Mouse (Mus musculus) embryo, embryonic 11 days (tissue): ENCODE data around the gene Tbc1d1.
A peak's percentile ranks its signal among the peaks of the same experiment; 100 is the strongest.

Experiments
- DNase-seq: peaks from one replicate; pipeline ENCODE4 v3.0.0-alpha.2; 2015

Tbc1d1 gene

DNA sequence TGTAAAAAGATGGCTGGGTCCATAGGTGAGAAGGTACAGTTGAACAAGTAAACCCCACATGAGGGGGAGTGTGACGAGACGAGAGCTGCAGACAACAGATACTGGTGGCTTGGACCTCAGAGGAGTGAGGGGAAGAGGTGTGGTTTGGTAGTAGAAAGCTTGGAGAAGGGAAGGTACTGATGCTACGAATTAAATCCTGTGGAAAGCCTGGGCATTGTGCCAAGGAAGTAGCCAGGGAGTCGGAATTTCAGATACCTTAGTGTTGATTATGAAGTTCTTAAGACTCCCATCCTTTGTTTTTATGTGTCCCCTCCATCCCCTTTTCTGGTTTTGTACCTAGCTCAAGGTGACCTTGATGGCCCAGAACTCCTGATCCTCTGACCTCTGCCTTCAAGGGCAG lies 124.5 kb downstream of the Tbc1d1 start:
- no peak for DNase-seq

DNA sequence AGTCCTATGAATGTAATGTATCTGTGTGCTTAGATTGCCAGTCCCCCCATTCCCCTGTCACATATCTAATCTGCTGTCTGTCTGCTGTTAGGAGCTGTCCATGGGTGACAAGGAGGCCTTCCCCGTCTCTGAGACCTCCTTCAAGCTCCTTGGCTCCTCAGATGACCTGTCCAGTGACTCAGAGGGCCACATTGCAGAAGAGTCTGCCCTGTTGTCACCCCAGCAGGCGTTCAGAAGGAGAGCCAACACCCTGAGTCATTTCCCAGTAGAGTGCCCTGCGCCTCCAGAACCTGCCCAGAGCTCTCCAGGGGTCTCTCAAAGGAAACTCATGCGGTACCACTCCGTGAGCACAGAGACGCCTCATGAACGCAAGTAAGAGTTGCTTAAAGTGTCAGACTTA lies 125.6 kb downstream of the Tbc1d1 start:
- no peak for DNase-seq

DNA sequence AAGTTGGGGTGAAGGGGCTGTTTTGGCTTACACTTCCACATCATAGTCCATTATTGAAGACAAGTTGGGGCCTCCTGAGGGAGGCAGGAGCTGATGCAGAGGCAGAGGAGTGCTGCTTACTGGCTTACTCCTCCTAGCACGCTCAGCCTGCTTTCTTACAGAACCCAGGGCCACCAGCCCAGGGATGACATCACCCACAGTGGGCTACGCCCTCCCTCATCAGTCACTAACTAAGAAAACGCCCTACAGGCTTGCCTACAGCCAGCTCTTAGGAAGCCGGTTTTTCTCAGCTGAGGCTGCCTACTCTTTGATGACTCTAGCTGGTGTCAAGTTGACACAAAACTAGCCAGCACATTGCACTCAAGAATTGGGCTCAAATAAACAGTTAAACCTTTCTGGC lies 126.5 kb downstream of the Tbc1d1 start:
- no peak for DNase-seq

DNA sequence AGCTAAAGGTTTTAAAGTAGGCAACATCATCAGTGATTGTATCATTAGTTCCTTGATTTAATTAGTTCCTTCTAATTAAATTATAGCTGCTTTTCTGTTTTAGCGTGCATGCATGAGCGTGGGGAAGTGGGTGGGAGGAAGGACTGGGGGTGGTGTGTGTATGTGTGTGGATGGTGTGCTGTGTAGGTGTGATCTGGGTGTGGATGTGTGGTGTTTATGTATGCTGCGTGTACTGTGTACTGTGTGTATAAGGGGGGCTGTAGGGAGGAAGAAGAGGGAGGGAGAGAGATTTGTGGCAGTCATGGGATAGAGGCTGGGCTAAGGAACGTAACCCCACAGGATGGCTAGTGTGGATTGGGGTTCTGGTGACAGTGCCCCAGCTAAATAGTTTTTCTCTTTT lies 129.2 kb downstream of the Tbc1d1 start:
- no peak for DNase-seq

DNA sequence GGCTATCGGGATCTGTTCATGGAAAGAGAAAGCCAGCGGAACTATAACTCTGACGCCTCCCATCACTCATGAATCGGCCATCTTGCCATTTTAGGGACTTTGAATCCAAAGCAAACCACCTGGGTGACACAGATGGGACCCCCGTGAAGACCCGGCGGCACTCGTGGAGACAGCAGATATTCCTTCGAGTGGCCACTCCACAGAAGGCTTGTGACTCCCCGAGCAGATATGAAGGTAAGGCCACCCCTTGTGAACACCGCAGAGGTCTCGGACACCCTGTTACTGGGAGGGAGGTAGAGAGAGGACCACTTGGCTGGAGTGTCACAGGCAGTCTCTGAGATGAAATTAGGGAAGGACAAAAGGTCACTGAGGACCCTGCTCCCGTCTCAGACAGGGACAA lies 129.7 kb downstream of the Tbc1d1 start:
- DNase-seq: no peak

DNA sequence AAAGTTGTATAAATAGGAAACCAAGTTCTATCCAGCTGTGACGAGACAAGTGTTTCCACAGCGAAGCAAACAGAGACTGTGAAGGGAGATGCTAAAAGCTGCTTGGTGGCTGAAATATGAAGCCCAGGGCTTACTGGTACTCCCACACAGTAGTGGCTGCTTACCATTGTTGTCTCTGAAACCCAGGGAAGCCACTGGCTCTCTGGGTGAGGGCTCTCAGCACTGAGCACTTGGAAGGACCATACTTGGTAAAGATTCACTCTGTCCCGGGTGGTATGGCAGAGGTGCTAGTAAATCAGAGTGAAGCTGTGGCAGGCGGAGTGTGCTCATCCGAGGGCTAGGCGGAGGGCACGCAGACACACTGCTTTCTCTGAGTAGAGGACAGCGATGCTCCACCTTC lies 131.2 kb downstream of the Tbc1d1 start:
- DNase-seq: no peak

DNA sequence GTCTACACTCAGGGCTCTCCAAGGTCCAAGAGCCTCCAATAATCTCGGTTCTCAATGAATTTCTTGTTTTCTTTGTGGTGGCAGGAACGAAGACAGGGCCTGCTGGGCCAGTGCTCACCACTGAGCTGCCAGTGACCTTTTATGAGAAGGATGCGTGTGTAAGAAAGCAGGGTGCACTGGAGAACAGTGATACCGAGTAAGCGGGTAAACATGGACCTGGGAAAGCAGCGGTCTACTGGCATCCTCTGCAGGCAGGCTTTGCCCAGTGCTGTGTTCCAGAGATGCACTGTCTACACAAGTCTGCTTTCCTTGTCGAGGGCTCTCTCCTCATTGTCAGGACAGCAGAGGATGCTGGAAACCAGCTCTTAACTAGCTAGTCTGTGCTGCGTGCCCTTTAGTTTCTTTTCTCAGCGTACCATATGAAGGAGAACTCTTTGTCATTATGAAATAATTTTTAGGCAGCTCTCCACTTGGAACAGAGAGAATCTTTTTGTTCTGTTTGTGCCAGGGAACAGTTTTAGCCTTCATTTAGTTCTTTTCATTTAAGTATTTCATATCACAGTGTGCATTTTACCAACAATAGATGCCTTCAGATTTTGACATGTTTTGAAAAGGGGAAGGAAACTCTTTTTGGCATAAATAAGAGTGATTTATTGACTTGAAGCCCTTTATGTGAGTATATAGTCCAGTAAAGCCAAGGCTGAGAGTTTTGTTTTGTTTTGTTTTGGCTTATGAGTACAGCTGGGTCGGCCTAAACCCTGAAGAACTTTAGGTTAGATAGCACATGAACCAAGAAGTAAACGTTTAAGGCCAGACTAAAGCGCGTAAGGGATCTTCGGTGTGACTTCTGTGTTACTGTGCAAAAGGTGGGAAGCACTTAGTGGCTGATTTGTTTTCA lies 132.2 kb downstream of the Tbc1d1 start:
- DNase-seq: no peak

DNA sequence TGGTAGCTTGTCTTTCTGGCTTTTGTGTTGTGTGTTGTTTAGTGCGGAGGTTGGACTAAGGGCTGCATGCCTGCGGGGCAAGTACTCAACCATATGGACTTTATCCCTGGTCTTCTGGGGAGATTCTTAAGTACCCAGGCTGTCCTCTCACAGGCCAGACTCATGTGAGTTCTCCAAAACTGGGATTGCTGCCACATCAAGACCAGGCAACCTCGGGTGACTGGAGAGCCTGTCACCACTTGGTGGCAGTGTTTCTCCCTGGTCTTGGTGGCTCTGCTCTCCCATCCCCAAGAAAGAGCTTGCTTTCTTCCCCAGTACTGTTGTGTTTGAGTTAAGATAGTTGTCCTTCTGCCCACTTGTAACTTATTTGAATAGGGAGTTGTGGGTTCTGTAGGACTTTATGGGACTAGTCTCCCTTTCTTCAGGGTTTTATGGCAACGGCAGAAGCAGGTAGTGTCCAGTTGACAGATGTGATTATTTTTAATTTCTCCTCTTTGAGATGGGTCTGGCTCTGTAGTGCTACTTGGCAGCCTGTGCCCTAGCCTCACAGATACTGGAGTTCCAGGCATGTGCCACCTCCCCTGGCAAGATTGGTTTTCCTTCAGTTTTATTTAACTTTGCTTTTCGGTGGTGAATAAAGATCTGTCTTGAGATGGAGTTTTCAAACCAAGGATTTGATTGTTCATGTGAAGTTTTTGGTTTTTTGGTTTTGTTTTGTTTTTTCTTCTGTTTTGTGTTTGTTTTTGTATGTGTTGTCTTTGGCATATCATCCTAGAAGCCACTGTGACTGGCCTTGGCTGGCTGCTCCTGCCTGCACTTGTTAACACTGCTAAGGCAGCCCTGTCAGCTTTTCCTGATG lies 133.3 kb downstream of the Tbc1d1 start:
- DNase-seq: peak; percentile 81

DNA sequence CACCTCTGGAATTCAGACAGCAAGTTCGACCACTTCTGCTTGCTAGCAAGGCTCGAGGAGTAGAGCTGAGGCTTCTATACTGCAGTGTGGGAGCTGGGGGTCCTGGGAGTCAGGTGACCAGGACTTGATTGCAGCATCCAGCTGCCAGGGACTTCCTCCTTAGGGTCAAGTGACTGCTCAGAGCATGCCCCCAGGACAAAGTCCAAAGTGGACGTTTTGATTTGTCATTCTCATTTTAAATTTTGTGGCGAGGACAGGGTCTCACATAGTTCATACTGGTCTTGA lies 133.9 kb downstream of the Tbc1d1 start:
- DNase-seq: no peak

DNA sequence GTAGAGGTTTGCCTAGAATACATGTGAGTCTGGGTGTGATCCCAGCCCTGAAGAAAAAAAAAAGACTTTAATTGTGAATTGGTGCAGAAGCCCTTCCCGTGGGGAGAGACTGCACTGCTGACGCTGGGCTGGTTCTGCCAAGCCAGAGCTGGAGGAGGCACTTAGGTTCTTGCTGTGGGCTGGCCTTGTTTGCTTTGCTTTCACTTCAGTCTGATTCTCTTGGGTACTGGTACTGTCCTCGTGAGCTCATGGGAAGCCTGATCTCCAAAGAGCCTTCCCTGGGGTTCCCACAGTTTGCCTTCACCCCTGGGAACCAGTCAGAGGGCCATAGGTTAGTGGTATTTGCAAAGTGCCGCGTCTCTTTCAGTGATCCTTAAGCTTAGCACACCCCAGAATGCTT lies 135.6 kb downstream of the Tbc1d1 start:
- no peak for DNase-seq

DNA sequence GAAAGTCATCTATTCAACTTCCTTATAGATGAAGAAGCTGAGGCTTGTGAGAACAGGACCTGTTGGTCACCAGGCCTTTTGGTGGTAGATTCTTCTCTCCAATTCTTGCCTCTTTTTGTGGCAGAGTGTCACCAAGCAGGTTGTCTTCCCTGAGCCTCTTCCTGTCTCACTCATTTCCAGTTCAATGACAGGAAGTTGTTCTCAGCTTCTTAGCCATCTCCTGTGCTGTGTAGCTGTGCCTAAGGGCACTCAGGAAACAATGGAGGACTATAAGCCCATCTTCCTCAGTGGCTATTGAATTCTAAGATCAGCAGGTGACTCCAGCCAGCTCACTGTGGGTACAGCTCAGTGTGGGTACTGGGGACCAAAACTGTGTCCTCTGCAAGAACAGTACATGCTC lies 139.5 kb downstream of the Tbc1d1 start:
- DNase-seq: no peak

DNA sequence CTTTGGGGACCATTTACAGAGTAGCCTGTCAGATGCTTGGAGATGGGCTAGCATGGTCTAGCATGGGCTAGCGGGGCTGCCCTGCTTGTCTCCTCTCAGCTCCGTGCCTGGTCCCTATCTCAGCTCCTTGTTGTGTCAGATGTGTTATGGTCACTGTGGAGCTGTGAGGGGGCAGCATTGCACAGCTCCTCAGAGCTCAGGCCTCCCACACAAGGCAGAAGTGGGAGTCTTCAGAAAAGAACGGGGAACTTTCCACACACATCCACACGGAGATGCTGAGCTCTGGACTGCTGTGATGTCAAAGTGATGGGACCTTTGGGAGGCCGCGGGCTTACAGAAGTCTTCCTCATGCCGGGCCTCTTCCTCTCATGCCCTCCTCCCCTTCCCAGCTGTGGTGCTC lies 140.2 kb downstream of the Tbc1d1 start:
- DNase-seq: no peak

DNA sequence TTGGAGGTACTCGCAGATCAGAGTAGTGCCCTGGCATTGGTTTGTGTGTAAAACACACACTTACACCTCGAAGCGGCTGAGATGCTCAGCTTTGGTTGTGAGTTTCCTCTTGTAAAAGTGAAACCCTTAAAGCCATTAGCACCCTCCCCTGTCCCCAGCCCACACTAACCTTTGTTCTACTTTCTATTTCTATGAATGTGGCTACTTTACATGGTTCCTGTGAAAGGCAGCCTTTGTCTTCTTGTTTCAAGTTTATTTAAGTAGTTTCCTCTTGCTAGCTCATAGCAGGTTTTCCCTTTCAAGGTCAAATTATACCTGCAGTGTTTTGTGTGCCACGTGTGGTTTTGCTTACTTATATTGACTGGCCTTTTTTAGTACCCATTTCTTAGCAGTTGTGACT lies 141.0 kb downstream of the Tbc1d1 start:
- DNase-seq: no peak

DNA sequence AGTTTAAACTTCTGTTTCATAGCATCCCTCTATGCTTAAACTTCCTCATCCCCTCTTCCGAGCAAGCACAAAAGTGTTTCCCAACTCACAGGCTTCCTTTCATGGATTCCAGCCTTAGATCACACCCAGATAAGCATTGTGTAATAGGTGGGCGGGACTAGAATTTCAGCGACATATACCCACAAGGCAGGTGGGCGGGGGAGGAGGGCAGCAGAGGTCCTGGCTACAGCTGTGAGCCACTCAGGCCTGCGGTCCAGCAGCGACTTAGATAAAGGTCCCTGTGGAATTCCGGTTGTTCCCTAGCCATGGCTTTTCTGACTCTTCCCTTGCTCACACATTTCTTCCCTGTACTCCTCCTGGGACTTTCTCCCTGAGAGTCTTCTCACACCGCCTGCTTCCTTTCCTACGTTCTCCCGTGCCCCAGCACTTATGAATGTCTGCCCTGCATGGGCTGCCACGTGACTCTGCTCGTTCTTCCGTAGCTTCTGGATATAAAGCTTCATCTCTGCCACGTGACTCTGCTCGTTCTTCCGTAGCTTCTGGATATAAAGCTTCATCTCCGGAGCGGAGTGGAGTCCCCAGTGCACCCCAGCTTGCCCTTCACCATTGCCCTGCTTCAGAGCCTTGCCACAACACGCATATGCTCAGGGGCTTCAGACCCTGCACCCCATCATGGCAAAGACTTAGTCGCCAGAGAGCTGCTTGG lies 142.4 kb downstream of the Tbc1d1 start:
- DNase-seq: peak; percentile 53

DNA sequence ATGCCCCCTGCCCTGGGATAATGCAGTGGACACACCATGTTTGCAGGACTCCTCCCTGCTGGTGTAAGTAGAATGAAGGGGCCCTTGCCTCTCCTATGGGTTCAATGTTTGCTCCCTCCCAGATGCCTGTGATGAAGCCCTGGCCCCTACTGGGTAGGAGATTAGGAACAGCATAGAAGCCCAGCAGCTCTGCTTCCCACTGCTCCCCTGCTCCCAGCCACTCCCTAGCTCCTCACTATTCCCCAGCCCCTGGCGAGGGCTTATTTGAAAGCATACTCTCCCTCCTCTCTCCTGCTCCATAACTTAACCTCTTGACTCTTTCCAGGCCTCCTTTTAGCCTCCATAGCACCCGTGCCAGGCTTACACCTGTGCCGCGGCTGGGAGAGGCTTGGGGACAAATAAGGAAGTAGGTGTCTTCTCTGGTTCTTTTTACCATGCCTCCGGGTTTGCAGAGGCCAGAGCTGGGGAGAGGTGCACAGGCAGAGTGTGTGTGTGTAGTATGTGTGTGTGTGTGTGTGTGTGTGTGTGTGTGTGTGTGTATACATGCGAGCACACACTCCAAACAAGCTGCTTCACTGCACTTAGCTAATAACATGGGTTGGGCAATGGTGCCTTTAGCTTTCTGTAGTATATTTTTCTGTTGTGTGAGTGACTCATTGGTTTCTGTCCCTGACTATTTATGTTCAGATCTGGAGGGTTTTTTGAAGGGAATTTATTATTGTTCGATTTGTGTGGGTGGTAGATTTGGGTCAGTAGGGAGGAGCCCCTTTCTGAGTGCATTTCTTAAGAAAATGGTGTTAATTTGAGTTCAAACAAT lies 143.6 kb downstream of the Tbc1d1 start:
- DNase-seq: no peak

DNA sequence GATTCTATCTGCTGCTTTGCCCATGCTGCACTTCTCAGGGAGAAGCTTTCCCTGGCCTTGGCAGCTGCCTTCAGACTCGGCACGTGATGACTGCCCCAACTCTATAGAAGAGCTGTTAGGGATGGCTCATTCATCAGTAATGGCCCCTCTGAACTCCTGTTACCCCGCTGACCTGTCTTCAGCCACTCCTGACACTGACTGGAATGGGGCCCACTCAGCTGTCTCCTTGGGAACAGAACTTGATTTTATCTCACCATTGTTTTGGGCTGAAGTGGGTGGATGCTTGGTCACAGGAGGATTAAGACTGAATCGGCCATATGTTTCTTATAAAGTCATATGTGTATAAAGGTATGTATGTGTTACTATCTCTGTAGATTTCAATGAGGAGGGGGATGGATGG lies 145.1 kb downstream of the Tbc1d1 start:
- DNase-seq: no peak

DNA sequence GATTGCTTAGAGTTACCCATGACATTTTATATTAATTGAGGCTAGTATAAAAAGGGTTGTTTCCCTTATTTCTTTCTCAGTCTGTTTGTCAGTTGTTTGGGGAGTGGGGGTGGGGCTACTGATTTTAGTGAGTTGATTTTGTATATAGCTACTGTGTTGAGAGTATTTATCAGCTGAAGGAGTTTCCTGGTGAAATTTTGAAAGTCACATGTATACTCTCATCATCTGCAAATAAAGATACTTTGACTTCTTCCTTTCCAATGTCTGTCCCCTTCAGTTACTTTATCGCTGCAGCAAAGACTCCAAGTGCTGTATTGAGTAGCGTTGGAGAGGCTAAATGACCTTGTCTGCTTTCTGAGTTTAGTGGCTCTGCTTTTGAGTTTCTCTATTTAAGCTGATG lies 151.2 kb downstream of the Tbc1d1 start:
- no peak for DNase-seq

DNA sequence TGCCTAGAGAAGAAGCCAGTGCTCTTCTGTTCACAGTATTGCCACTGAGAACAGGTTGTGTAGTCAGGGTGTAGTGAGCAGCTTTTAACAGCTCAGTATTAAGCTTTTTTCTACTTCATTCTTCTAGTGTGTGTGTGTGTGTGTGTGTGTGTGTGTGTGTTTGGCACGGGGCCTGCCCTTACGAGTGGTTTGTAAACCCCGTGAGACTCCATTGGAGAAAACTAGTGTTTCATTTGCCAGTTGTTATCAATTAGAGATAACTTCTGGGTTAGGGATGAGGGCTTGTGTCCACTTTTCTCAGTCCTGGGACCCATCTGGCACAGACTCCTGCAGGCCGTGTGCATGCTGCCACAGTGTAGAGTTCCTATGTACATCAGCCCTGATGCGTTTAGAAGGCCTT lies 156.2 kb downstream of the Tbc1d1 start:
- DNase-seq: no peak

DNA sequence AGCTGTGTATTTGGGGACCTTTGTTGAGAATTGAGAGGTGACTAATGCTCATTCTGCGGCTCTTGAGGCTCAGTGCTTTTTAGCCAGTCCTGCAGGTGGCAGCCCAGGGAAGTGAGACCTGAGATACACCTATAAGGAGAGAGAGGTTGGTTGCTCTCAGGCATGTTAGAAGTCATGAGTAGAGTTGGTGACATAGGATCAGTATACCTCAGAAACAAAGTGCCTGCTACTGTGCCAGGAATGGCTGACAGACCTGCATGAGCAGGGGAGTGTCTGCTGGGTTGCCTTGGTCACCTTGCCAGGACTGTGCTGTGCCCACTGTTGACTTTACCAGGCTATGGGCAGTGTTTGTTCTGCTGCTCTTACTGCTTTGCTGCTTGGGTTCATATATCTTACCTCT lies 157.4 kb downstream of the Tbc1d1 start:
- DNase-seq: no peak

DNA sequence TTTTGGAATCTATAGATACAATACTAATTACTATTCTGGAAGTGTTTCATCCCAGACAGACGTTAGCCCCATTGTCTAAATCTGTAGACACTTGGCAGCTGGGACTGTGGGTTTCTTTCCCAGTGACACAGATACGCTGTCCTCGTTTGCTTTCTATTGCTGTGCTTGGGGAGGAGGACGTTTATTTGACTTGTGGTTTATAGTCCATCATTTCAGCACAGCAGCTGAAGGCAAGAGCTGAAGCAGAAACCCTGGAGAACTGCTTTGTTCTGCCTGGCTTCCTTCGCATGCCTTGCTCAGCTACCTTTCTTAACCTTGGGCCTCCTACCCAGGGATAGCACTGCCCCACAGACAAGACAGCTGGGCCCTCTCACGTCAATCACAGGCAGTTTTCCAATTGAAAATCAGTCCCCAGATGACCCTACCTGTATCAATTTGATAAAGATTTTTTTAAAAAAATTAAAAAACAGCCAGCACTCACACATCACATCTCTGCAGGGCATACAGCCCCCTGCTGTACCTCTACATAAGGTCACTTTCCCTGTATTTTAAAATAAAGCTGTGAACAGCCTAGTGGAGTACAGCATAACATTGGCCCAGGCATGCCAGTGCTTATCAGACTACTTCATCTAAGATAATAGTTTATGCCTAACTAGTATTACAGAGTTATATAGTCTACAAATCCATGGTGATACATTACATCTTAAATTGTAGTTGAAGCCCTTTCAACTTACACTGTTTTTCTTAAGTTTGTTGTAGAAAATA lies 158.4 kb downstream of the Tbc1d1 start:
- DNase-seq: peak; percentile 23

DNA sequence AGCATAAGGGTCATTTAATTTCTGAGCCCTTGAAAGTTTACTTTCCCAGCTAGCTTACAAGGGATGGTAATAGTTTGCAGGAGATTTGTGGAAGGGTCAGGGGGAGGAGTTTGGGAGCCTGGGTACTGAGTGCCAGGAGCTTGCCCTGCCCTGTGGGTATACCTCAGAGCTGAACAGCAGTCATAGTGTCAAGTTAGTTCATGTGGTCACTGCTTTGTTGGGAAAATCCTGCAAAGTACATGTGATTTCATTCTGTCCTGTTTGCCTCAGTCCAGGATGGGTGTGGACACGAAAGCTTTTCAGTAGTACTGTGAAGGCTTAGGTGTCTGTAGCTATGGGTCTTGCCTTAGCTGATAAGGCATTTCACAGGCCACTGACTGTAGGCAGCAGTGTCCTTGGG lies 159.0 kb downstream of the Tbc1d1 start:
- DNase-seq: no peak

DNA sequence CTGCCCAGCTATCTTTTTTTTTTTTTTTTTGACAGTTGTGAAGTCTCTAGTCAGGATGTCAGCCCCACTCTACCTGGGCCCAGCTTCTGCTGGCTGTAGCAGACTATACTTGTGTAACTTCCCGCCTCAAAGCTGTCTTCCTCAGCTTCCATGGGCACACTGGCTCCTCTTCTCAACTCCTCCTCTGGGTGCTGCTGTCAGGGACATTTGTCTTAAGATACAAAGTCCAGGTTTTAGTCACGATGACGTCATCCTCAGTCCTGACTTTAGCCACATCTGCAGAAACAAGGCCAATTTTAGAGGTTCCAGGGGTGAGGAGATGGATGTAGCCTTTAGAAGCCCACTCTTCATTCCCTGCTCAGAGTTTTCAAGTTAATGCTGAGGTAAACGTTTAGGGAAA lies 167.2 kb downstream of the Tbc1d1 start:
- no peak for DNase-seq
